ENCODE assay signal across 10 mouse cellular contexts in the genomic region with DNA sequence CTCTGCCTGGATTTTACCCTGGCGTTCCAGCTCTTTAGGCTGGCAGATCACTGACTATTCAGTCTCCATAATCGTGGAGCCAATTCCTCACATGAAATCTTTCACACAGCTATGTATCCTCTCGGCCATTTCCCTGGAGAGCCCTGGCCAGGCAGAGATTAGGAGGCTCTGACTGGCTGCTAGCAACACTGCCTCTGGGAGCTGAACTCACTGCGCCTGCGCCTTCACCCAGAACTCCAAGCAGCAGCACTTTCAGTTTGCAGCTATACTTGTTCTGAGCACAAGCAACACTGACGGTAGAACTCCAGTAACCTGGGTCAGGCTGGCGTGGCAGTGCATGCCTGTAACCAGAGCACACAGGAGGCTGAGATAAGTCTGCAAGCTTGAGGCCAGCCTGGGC. TPM values are rescaled to one million over a fixed set of nuclear protein-coding genes. Genes with fewer than 3 reads are reported as not detected.
DNase-seq lines count a peak whose midpoint lies in the region; ATAC-seq lines count a peak whose summit lies in the region.
"Had no signal": no experiment of that assay in that cellular context is flagged by ENCODE, and none has a peak within 500 bp of the region (broad histone marks: within the 10 kb centered on the region; RNA-seq: fewer than 3 reads in every experiment).

No protein-coding gene starts in this region.

- H3K36me3 ChIP-seq in kidney, embryonic 15.5 days, result no peaks in the 10 kb centered on the region
- H3K36me3 ChIP-seq in embryonic facial prominence, embryonic 12.5 days, result no peaks in the 10 kb centered on the region
- peaks cover 5% of the 10 kb centered on the region; the same call in 1 of the 2 replicates for H3K36me3 ChIP-seq in liver, embryonic 12.5 days
- H3K36me3 ChIP-seq: midbrain, embryonic 12.5 days had no signal

- no peak overlapping the region for H3K9ac ChIP-seq in kidney, embryonic 15.5 days
- no peak overlapping the region for H3K9ac ChIP-seq in embryonic facial prominence, embryonic 12.5 days
- peak overlapping the region; percentile 42 for H3K9ac ChIP-seq in liver, embryonic 12.5 days
- H3K9ac ChIP-seq: midbrain, embryonic 12.5 days had no signal

- H3K4me2 ChIP-seq in kidney, embryonic 15.5 days, result no peak overlapping the region
- no peak overlapping the region for H3K4me2 ChIP-seq in embryonic facial prominence, embryonic 12.5 days (replicated peaks)
- H3K4me2 ChIP-seq in liver, embryonic 12.5 days, result peak overlapping the region; percentile 35
- H3K4me2 ChIP-seq: midbrain, embryonic 12.5 days had no signal

- peaks cover 33% of the 10 kb centered on the region for H3K4me1 ChIP-seq in kidney, embryonic 15.5 days
- peaks cover 29% of the 10 kb centered on the region for H3K4me1 ChIP-seq in embryonic facial prominence, embryonic 12.5 days
- H3K4me1 ChIP-seq in liver, embryonic 12.5 days, result peaks cover 79% of the 10 kb centered on the region

- ATAC-seq in kidney, embryonic 15.5 days (replicated peaks; ENCODE audit: low FRiP score), result no peak
- no peak for ATAC-seq in embryonic facial prominence, embryonic 12.5 days (ENCODE audit: insufficient number of reproducible peaks, insufficient read depth, low FRiP score, low TSS enrichment)
- ATAC-seq in liver, embryonic 12.5 days, result 0 out of 2 replicates have a peak, but pooled peaks have one; percentile 30

- H3K9me3 ChIP-seq in kidney, embryonic 15.5 days (replicated peaks), result no peaks in the 10 kb centered on the region
- H3K9me3 ChIP-seq in embryonic facial prominence, embryonic 12.5 days, result no peaks in the 10 kb centered on the region
- H3K9me3 ChIP-seq in liver, embryonic 12.5 days (replicated peaks), result no peaks in the 10 kb centered on the region
- H3K9me3 ChIP-seq: midbrain, embryonic 12.5 days had no signal

- WGBS in kidney, embryonic 15.5 days, result 86% methylated on average over 7 of the region's 7 CpGs
- 71% methylated on average over 7 of the region's 7 CpGs for WGBS in embryonic facial prominence, embryonic 12.5 days
- 51% methylated on average over 7 of the region's 7 CpGs for WGBS in liver, embryonic 12.5 days (ENCODE audit: insufficient replicate concordance)

- peak; percentile 38 for DNase-seq in kidney, adult 18-20 months
- peak; percentile 85 to 86 for DNase-seq in heart, postnatal 10 days
- no peak for DNase-seq in left cerebral cortex, adult 9 months (ENCODE audit: low spot score in 2 of 2)
- no peak for DNase-seq in spleen, adult 18-20 months
- no peak for DNase-seq in thymus, postnatal 0 days (ENCODE audit: low spot score)

- intact Hi-C loops in heart, postnatal 10 days (cut with DNase I), result no loop called here

- no peak overlapping the region for H3K4me3 ChIP-seq in kidney, embryonic 15.5 days (replicated peaks)
- no peak overlapping the region for H3K4me3 ChIP-seq in embryonic facial prominence, embryonic 12.5 days
- H3K4me3 ChIP-seq in liver, embryonic 12.5 days, result no peak overlapping the region
- H3K4me3 ChIP-seq: midbrain, embryonic 12.5 days had no signal

- H3K27ac ChIP-seq in kidney, embryonic 15.5 days, result no peak overlapping the region
- peak overlapping the region; percentile 46; the same call in 1 of the 2 replicates for H3K27ac ChIP-seq in embryonic facial prominence, embryonic 12.5 days
- peak overlapping the region; percentile 61 for H3K27ac ChIP-seq in liver, embryonic 12.5 days
- H3K27ac ChIP-seq: midbrain, embryonic 12.5 days had no signal

- H3K27me3 ChIP-seq in kidney, embryonic 15.5 days, result no peaks in the 10 kb centered on the region
- no peaks in the 10 kb centered on the region for H3K27me3 ChIP-seq in embryonic facial prominence, embryonic 12.5 days
- no peaks in the 10 kb centered on the region for H3K27me3 ChIP-seq in liver, embryonic 12.5 days (replicated peaks)
- H3K27me3 ChIP-seq: CH12.LX; midbrain, embryonic 12.5 days had no signal

RNA-seq across cellular contexts. Expression of gene Gna12, which starts 32.1 kb away (rescaled TPM):
- 15.9 and 16.1 TPM in 2 replicates for polyA plus RNA-seq in kidney, embryonic 15.5 days (2015; fragmentation: Nextera tagmentation; extraction: Ambion mirVana)
- polyA plus RNA-seq in embryonic facial prominence, embryonic 12.5 days (2016; fragmentation: Nextera tagmentation; extraction: Ambion mirVana), result 30.5 and 57.8 TPM in 2 replicates
- total RNA-seq in heart, postnatal 10 days (2021), result 10 to 100 TPM; 87.4 to 89.9 TPM
- 33.8 TPM in 2 replicates for polyA plus RNA-seq in liver, embryonic 12.5 days (2016; fragmentation: Nextera tagmentation; extraction: Ambion mirVana)
- polyA plus RNA-seq in thymus, postnatal 0 days (2015; fragmentation: Nextera tagmentation; extraction: Ambion mirVana), result 13.1 and 16.3 TPM in 2 replicates

Comparison
In these comparisons a context has a peak if more than half of its experiments do, and no peak if none do; other contexts are left out.
1. DNase-seq: peak in kidney, adult 18-20 months (single experiment) and heart, postnatal 10 days (2 of 2); none in left cerebral cortex, adult 9 months (0 of 2), spleen, adult 18-20 months (0 of 2) and thymus, postnatal 0 days (single experiment).